Mouse (Mus musculus): Measurements from ENCODE around the gene Ssbp1. TPM values are rescaled to one million over a fixed set of nuclear protein-coding genes. Genes with fewer than 3 reads are reported as not detected.

Gene Ssbp1
- polyA plus RNA-seq, 1 experiment = 39.0 TPM

DNA sequence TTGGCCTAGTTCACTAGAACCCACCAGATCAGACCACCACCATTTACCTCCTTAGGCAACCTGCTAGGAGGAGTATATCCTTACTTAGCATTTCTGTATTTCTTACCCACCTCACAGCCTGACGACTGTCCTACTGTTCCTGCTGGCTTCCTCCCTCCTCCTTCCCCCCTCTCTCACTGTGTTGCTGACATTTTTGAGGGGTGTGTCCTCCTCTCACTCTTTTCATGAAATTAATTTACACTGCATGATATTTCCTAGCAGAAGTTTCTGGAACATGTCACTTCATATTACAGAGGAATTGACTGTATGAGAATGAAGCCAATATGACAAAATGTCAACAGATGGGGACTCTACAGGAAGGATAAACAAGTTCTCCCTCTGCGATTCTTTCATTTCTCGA, 42.5 kb upstream of the Ssbp1 start:
- Histone ChIP-seq H3K36me3 (ENCODE audit: control insufficient read depth, insufficient read depth) (no peaks in the 10 kb centered on the region), H3K4me2 (ENCODE audit: low read depth) (no peak overlapping the region), H3K4me3 (no peak overlapping the region), H3K27me3 (ENCODE audit: control insufficient read depth, insufficient read depth, insufficient read length) (no peaks in the 10 kb centered on the region), H3K79me2 (ENCODE audit: control insufficient read depth, insufficient read depth) (no peaks in the 10 kb centered on the region), H3ac (ENCODE audit: control insufficient read depth, insufficient read length) (no peak overlapping the region)
- TF ChIP-seq POLR2A (IDR thresholded peaks at IDR 0.05; ENCODE audit: insufficient read length, low read depth) (no peak), MYOD1 (IDR thresholded peaks at IDR 0.05; ENCODE audit: control insufficient read depth in 1 of 3, insufficient read length in 2 of 3, low read depth in 2 of 3) (no peak), TCF12 (IDR thresholded peaks at IDR 0.05; ENCODE audit: insufficient read depth, poor library complexity, severe bottlenecking) (no peak), E2F4 (IDR thresholded peaks at IDR 0.05; ENCODE audit: insufficient read depth) (no peak), SRF (IDR thresholded peaks at IDR 0.05; ENCODE audit: control insufficient read depth, insufficient read length, low read depth) (no peak), POLR2AphosphoS2 (IDR thresholded peaks at IDR 0.05; ENCODE audit: insufficient read length, low read depth) (no peak), TCF3 (IDR thresholded peaks at IDR 0.05; ENCODE audit: insufficient read length, low read depth) (no peak), USF1 (IDR thresholded peaks at IDR 0.05; ENCODE audit: low read depth) (no peak), MAX (IDR thresholded peaks at IDR 0.05; ENCODE audit: low read depth) (no peak), REST (IDR thresholded peaks at IDR 0.05; ENCODE audit: insufficient read depth, insufficient read length) (no peak), MYOG (IDR thresholded peaks at IDR 0.05; ENCODE audit: control insufficient read depth in 1 of 3, insufficient read depth in 1 of 3, insufficient read length in 2 of 3, low read depth in 2 of 3) (no peak), CEBPB (IDR thresholded peaks at IDR 0.05; ENCODE audit: insufficient read depth, poor library complexity, severe bottlenecking) (no peak)

DNA sequence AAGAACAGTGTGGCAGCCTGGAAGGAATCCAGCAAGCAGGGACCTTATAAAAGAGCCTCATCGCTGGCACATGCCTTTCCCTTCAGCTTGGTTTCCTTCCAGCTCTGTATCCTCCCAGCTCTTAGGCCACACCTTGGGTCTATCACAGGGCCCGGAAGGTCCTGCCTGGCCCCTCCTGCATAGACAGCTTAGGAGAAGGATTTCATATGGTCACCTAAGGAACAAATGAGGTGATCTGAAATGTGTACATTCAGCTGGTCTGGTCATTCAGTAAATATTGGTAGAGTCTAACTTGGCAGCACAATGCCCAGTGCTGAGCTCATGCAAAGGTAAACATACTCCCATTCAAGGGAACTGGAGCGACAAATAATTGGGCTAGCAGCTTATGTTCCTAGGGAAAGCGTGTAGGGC, 41.6 kb upstream of the Ssbp1 start:
- H3ac ChIP-seq (ENCODE audit: control insufficient read depth, insufficient read length) = no peak overlapping the region
- H3K4me3 ChIP-seq = no peak overlapping the region
- H3K27me3 ChIP-seq (ENCODE audit: control insufficient read depth, insufficient read depth, insufficient read length) = no peaks in the 10 kb centered on the region
- TF ChIP-seq POLR2AphosphoS2 (IDR thresholded peaks at IDR 0.05; ENCODE audit: insufficient read length, low read depth) (no peak), USF1 (IDR thresholded peaks at IDR 0.05; ENCODE audit: low read depth) (no peak), TCF3 (IDR thresholded peaks at IDR 0.05; ENCODE audit: insufficient read length, low read depth) (no peak), MYOG (IDR thresholded peaks at IDR 0.05; ENCODE audit: control insufficient read depth in 1 of 3, insufficient read depth in 1 of 3, insufficient read length in 2 of 3, low read depth in 2 of 3) (no peak), POLR2A (IDR thresholded peaks at IDR 0.05; ENCODE audit: insufficient read length, low read depth) (no peak), MYOD1 (IDR thresholded peaks at IDR 0.05; ENCODE audit: control insufficient read depth in 1 of 3, insufficient read length in 2 of 3, low read depth in 2 of 3) (no peak), REST (IDR thresholded peaks at IDR 0.05; ENCODE audit: insufficient read depth, insufficient read length) (no peak), MAX (IDR thresholded peaks at IDR 0.05; ENCODE audit: low read depth) (no peak), SRF (IDR thresholded peaks at IDR 0.05; ENCODE audit: control insufficient read depth, insufficient read length, low read depth) (no peak), E2F4 (IDR thresholded peaks at IDR 0.05; ENCODE audit: insufficient read depth) (no peak), CEBPB (IDR thresholded peaks at IDR 0.05; ENCODE audit: insufficient read depth, poor library complexity, severe bottlenecking) (no peak), TCF12 (IDR thresholded peaks at IDR 0.05; ENCODE audit: insufficient read depth, poor library complexity, severe bottlenecking) (no peak)
- no peaks in the 10 kb centered on the region for H3K36me3 ChIP-seq (ENCODE audit: control insufficient read depth, insufficient read depth)
- no peak overlapping the region for H3K4me2 ChIP-seq (ENCODE audit: low read depth)
- H3K79me2 ChIP-seq (ENCODE audit: control insufficient read depth, insufficient read depth) = no peaks in the 10 kb centered on the region

DNA sequence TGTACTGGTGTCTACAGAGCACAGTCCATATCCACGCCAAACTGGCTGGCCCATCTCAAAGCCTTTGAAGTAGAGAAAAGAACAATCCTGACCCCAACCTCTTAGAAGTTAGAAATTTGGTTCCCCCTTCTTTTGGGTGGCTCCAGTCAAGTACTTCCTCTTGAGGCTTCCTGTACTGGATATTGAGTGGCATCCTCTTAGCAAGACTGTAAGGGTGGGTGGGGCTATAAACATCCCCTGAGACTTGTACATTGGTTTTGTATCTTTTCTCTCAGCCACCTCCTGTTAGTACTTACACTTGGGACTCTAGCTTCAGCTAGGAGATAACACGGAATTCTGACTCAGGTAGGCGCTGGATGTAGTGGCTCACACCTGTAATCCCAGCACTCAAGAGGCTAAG, 40.9 kb upstream of the Ssbp1 start:
- TF ChIP-seq POLR2AphosphoS2 (IDR thresholded peaks at IDR 0.05; ENCODE audit: insufficient read length, low read depth) (no peak), USF1 (IDR thresholded peaks at IDR 0.05; ENCODE audit: low read depth) (no peak), CEBPB (IDR thresholded peaks at IDR 0.05; ENCODE audit: insufficient read depth, poor library complexity, severe bottlenecking) (no peak), MAX (IDR thresholded peaks at IDR 0.05; ENCODE audit: low read depth) (no peak), POLR2A (IDR thresholded peaks at IDR 0.05; ENCODE audit: insufficient read length, low read depth) (no peak), SRF (IDR thresholded peaks at IDR 0.05; ENCODE audit: control insufficient read depth, insufficient read length, low read depth) (no peak), TCF3 (IDR thresholded peaks at IDR 0.05; ENCODE audit: insufficient read length, low read depth) (no peak), TCF12 (IDR thresholded peaks at IDR 0.05; ENCODE audit: insufficient read depth, poor library complexity, severe bottlenecking) (no peak), MYOD1 (IDR thresholded peaks at IDR 0.05; ENCODE audit: control insufficient read depth in 1 of 3, insufficient read length in 2 of 3, low read depth in 2 of 3) (no peak), MYOG (IDR thresholded peaks at IDR 0.05; ENCODE audit: control insufficient read depth in 1 of 3, insufficient read depth in 1 of 3, insufficient read length in 2 of 3, low read depth in 2 of 3) (no peak), REST (IDR thresholded peaks at IDR 0.05; ENCODE audit: insufficient read depth, insufficient read length) (no peak), E2F4 (IDR thresholded peaks at IDR 0.05; ENCODE audit: insufficient read depth) (no peak)
- H3K36me3 ChIP-seq (ENCODE audit: control insufficient read depth, insufficient read depth) = no peaks in the 10 kb centered on the region

DNA sequence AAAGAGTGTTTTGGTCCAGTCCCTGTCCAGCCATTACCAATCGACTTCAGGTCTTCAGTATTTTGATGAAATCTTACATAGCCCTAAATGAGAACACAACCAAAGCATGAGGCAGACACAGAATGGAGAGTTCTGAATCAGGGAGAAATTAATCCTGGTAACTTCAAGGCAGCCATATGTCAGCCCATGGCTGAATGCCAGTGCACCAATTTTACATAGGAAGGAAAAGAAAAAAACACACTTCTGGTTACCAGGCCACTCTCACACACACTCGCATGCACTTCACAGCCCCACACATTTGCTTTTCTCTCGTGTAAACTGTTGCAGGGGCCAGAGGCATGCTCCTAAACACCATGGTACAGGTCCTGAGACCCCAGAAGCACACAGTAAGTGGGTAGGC, 40.3 kb upstream of the Ssbp1 start:
- TF ChIP-seq TCF12 (IDR thresholded peaks at IDR 0.05; ENCODE audit: insufficient read depth, poor library complexity, severe bottlenecking) = no peak
- TF ChIP-seq MYOD1 (IDR thresholded peaks at IDR 0.05; ENCODE audit: control insufficient read depth in 1 of 3, insufficient read length in 2 of 3, low read depth in 2 of 3) = no peak
- TF ChIP-seq MAX (IDR thresholded peaks at IDR 0.05; ENCODE audit: low read depth) = no peak
- TF ChIP-seq SRF (IDR thresholded peaks at IDR 0.05; ENCODE audit: control insufficient read depth, insufficient read length, low read depth) = no peak
- TF ChIP-seq TCF3 (IDR thresholded peaks at IDR 0.05; ENCODE audit: insufficient read length, low read depth) = no peak
- no peak for TF ChIP-seq POLR2A (IDR thresholded peaks at IDR 0.05; ENCODE audit: insufficient read length, low read depth)
- no peak for TF ChIP-seq MYOG (IDR thresholded peaks at IDR 0.05; ENCODE audit: control insufficient read depth in 1 of 3, insufficient read depth in 1 of 3, insufficient read length in 2 of 3, low read depth in 2 of 3)
- TF ChIP-seq E2F4 (IDR thresholded peaks at IDR 0.05; ENCODE audit: insufficient read depth) = no peak
- TF ChIP-seq REST (IDR thresholded peaks at IDR 0.05; ENCODE audit: insufficient read depth, insufficient read length) = no peak
- TF ChIP-seq POLR2AphosphoS2 (IDR thresholded peaks at IDR 0.05; ENCODE audit: insufficient read length, low read depth) = no peak
- TF ChIP-seq USF1 (IDR thresholded peaks at IDR 0.05; ENCODE audit: low read depth) = no peak
- no peak for TF ChIP-seq CEBPB (IDR thresholded peaks at IDR 0.05; ENCODE audit: insufficient read depth, poor library complexity, severe bottlenecking)
- H3K27me3 ChIP-seq (ENCODE audit: control insufficient read depth, insufficient read depth, insufficient read length) = no peaks in the 10 kb centered on the region
- no peaks in the 10 kb centered on the region for H3K36me3 ChIP-seq (ENCODE audit: control insufficient read depth, insufficient read depth)
- no peak overlapping the region for H3K4me3 ChIP-seq
- H3K4me2 ChIP-seq (ENCODE audit: low read depth) = peak overlapping the region; percentile 1
- no peak overlapping the region for H3ac ChIP-seq (ENCODE audit: control insufficient read depth, insufficient read length)
- H3K79me2 ChIP-seq (ENCODE audit: control insufficient read depth, insufficient read depth) = no peaks in the 10 kb centered on the region

More for the DNA sequence above, 40.9 kb upstream of the Ssbp1 start:
- Histone ChIP-seq H3K4me2 (ENCODE audit: low read depth) (no peak overlapping the region), H3K4me3 (no peak overlapping the region), H3ac (ENCODE audit: control insufficient read depth, insufficient read length) (no peak overlapping the region), H3K27me3 (ENCODE audit: control insufficient read depth, insufficient read depth, insufficient read length) (no peaks in the 10 kb centered on the region), H3K79me2 (ENCODE audit: control insufficient read depth, insufficient read depth) (no peaks in the 10 kb centered on the region)

Data from myocyte (in vitro differentiated cells).